Mouse (Mus musculus): ENCODE data around the gene Tas2r117. TPM values are rescaled to one million over a fixed set of nuclear protein-coding genes. Genes with fewer than 3 reads are reported as not detected.

The Tas2r117 gene
- polyA plus RNA-seq (2014; fragmentation: Nextera tagmentation; extraction: Ambion mirVana), result not detected in 2 replicates

GRCm38 (mm10) chr6:132802518-132802917 lies at the start of gene Tas2r117:
Gene Tas2r117 (plus strand): TSS chr6:132802818.
- no peak within 1 kb of the TSS for H3K4me3 ChIP-seq (ENCODE audit: low read depth, low read length)
- DNase-seq (ENCODE audit: low spot score) (no peak), ATAC-seq (no peak)
- WGBS, result 96% methylated on average over 1 of the region's 1 CpGs
- H3K27me3 ChIP-seq (replicated peaks; ENCODE audit: control insufficient read depth, insufficient read depth, low read length), result no peaks in the 10 kb centered on the region
- no peak within 1 kb of the TSS for H3K9ac ChIP-seq (ENCODE audit: low read length)
- no peaks in the 10 kb centered on the region for H3K9me3 ChIP-seq (replicated peaks; ENCODE audit: control insufficient read depth, low read length)
- H3K27ac ChIP-seq (ENCODE audit: low read depth, low read length), result no peak within 1 kb of the TSS
- H3K4me2 ChIP-seq (ENCODE audit: low read length), result no peak within 1 kb of the TSS
- H3K4me1 ChIP-seq (ENCODE audit: control insufficient read depth, insufficient read depth, low read length), result no peaks in the 10 kb centered on the region
- no peaks in the 10 kb centered on the region for H3K36me3 ChIP-seq (ENCODE audit: control insufficient read depth, insufficient read depth, low read length)

GRCm38 (mm10) chr6:132754430-132754829 lies 48.2 kb upstream of the Tas2r117 start, which contains the start of gene Tas2r124:
Gene Tas2r124 (plus strand): TSS chr6:132754730.
- DNase-seq (ENCODE audit: low spot score) (no peak), ATAC-seq (no peak)
- H3K4me2 ChIP-seq (ENCODE audit: low read length), result no peak within 1 kb of the TSS
- no peak within 1 kb of the TSS for H3K9ac ChIP-seq (ENCODE audit: low read length)
- H3K4me3 ChIP-seq (ENCODE audit: low read depth, low read length), result no peak within 1 kb of the TSS
- H3K9me3 ChIP-seq (replicated peaks; ENCODE audit: control insufficient read depth, low read length), result no peaks in the 10 kb centered on the region
- H3K4me1 ChIP-seq (ENCODE audit: control insufficient read depth, insufficient read depth, low read length), result no peaks in the 10 kb centered on the region
- H3K36me3 ChIP-seq (ENCODE audit: control insufficient read depth, insufficient read depth, low read length), result no peaks in the 10 kb centered on the region
- H3K27ac ChIP-seq (ENCODE audit: low read depth, low read length), result no peak within 1 kb of the TSS
- H3K27me3 ChIP-seq (replicated peaks; ENCODE audit: control insufficient read depth, insufficient read depth, low read length), result no peaks in the 10 kb centered on the region
- WGBS, result 84% methylated on average over 1 of the region's 1 CpGs

GRCm38 (mm10) chr6:132761831-132762230 lies 40.8 kb upstream of the Tas2r117 start, which contains the start of gene Tas2r102:
Gene Tas2r102 (plus strand): TSS chr6:132762131.
- H3K27ac ChIP-seq (ENCODE audit: low read depth, low read length), result no peak within 1 kb of the TSS
- H3K27me3 ChIP-seq (replicated peaks; ENCODE audit: control insufficient read depth, insufficient read depth, low read length), result no peaks in the 10 kb centered on the region
- H3K9ac ChIP-seq (ENCODE audit: low read length), result no peak within 1 kb of the TSS
- DNase-seq (ENCODE audit: low spot score), result no peak
- no peaks in the 10 kb centered on the region for H3K4me1 ChIP-seq (ENCODE audit: control insufficient read depth, insufficient read depth, low read length)
- H3K4me3 ChIP-seq (ENCODE audit: low read depth, low read length), result no peak within 1 kb of the TSS
- H3K4me2 ChIP-seq (ENCODE audit: low read length), result no peak within 1 kb of the TSS
- no peaks in the 10 kb centered on the region for H3K36me3 ChIP-seq (ENCODE audit: control insufficient read depth, insufficient read depth, low read length)
- 91% methylated on average over 2 of the region's 2 CpGs for WGBS
- no peaks in the 10 kb centered on the region for H3K9me3 ChIP-seq (replicated peaks; ENCODE audit: control insufficient read depth, low read length)
- no peak for ATAC-seq

- no peak within 1 kb of the TSS for H3K27ac ChIP-seq (ENCODE audit: low read depth, low read length)
- no peak within 1 kb of the TSS for H3K4me2 ChIP-seq (ENCODE audit: low read length)
- no peaks in the 10 kb centered on the region for H3K9me3 ChIP-seq (replicated peaks; ENCODE audit: control insufficient read depth, low read length)
- no peak within 1 kb of the TSS for H3K4me3 ChIP-seq (ENCODE audit: low read depth, low read length)
- DNase-seq (ENCODE audit: low spot score), result no peak
- no peak for ATAC-seq
- H3K9ac ChIP-seq (ENCODE audit: low read length), result no peak within 1 kb of the TSS
- H3K27me3 ChIP-seq (replicated peaks; ENCODE audit: control insufficient read depth, insufficient read depth, low read length), result no peaks in the 10 kb centered on the region
- no peaks in the 10 kb centered on the region for H3K4me1 ChIP-seq (ENCODE audit: control insufficient read depth, insufficient read depth, low read length)
- H3K36me3 ChIP-seq (ENCODE audit: control insufficient read depth, insufficient read depth, low read length), result no peaks in the 10 kb centered on the region
Observed at GRCm38 (mm10) chr6:132778062-132778461, 24.6 kb upstream of the Tas2r117 start, which contains the start of gene Tas2r136. Gene Tas2r136 (minus strand): TSS chr6:132778162.

- H3K27me3 ChIP-seq (replicated peaks; ENCODE audit: control insufficient read depth, insufficient read depth, low read length), result no peaks in the 10 kb centered on the region
- ATAC-seq (no peak), DNase-seq (ENCODE audit: low spot score) (no peak)
- peaks cover 3% of the 10 kb centered on the region; the same call in 1 of the 2 replicates for H3K9me3 ChIP-seq (replicated peaks; ENCODE audit: control insufficient read depth, low read length)
- no peak overlapping the region for H3K4me2 ChIP-seq (ENCODE audit: low read length)
- H3K36me3 ChIP-seq (ENCODE audit: control insufficient read depth, insufficient read depth, low read length), result no peaks in the 10 kb centered on the region
- H3K4me3 ChIP-seq (ENCODE audit: low read depth, low read length), result no peak overlapping the region
- WGBS, result 46% methylated on average over 1 of the region's 1 CpGs
- H3K27ac ChIP-seq (ENCODE audit: low read depth, low read length), result no peak overlapping the region
- no peaks in the 10 kb centered on the region for H3K4me1 ChIP-seq (ENCODE audit: control insufficient read depth, insufficient read depth, low read length)
- no peak overlapping the region for H3K9ac ChIP-seq (ENCODE audit: low read length)
Observed at GRCm38 (mm10) chr6:132795393-132795792, 7.2 kb upstream of the Tas2r117 start.

- H3K9ac ChIP-seq (ENCODE audit: low read length), result no peak within 1 kb of the TSS
- no peak within 1 kb of the TSS for H3K4me3 ChIP-seq (ENCODE audit: low read depth, low read length)
- 89% methylated on average over 1 of the region's 1 CpGs for WGBS
- no peaks in the 10 kb centered on the region for H3K4me1 ChIP-seq (ENCODE audit: control insufficient read depth, insufficient read depth, low read length)
- H3K27ac ChIP-seq (ENCODE audit: low read depth, low read length), result no peak within 1 kb of the TSS
- H3K9me3 ChIP-seq (replicated peaks; ENCODE audit: control insufficient read depth, low read length), result no peaks in the 10 kb centered on the region
- no peak for DNase-seq (ENCODE audit: low spot score)
- no peak within 1 kb of the TSS for H3K4me2 ChIP-seq (ENCODE audit: low read length)
- H3K36me3 ChIP-seq (ENCODE audit: control insufficient read depth, insufficient read depth, low read length), result no peaks in the 10 kb centered on the region
- ATAC-seq, result no peak
- H3K27me3 ChIP-seq (replicated peaks; ENCODE audit: control insufficient read depth, insufficient read depth, low read length), result no peaks in the 10 kb centered on the region
Observed at GRCm38 (mm10) chr6:132846842-132847241, 44.2 kb downstream of the Tas2r117 start, which contains the start of gene Tas2r123. Gene Tas2r123 (plus strand): TSS chr6:132847142.

Other genes with a start within 250 kb of the Tas2r117 start
- not detected in 2 replicates for gene Prh1, start 233.0 kb upstream of the Tas2r117 start, polyA plus RNA-seq (2014; fragmentation: Nextera tagmentation; extraction: Ambion mirVana)
- not detected in 2 replicates for gene Prp2, start 206.9 kb upstream of the Tas2r117 start, polyA plus RNA-seq (2014; fragmentation: Nextera tagmentation; extraction: Ambion mirVana)
- gene A630073D07Rik, start 151.3 kb upstream of the Tas2r117 start, polyA plus RNA-seq (2014; fragmentation: Nextera tagmentation; extraction: Ambion mirVana), result not detected in 2 replicates
- not detected in 2 replicates for gene Tas2r120, start 145.9 kb upstream of the Tas2r117 start, polyA plus RNA-seq (2014; fragmentation: Nextera tagmentation; extraction: Ambion mirVana)
- gene Tas2r121, start 101.8 kb upstream of the Tas2r117 start, polyA plus RNA-seq (2014; fragmentation: Nextera tagmentation; extraction: Ambion mirVana), result not detected in 2 replicates
- gene Tas2r122, start 90.9 kb upstream of the Tas2r117 start, polyA plus RNA-seq (2014; fragmentation: Nextera tagmentation; extraction: Ambion mirVana), result not detected in 2 replicates
- gene Tas2r115, start 64.8 kb upstream of the Tas2r117 start, polyA plus RNA-seq (2014; fragmentation: Nextera tagmentation; extraction: Ambion mirVana), result not detected in 2 replicates
- not detected in 2 replicates for gene Tas2r124, start 48.1 kb upstream of the Tas2r117 start, polyA plus RNA-seq (2014; fragmentation: Nextera tagmentation; extraction: Ambion mirVana)
- not detected in 2 replicates for gene Tas2r102, start 40.7 kb upstream of the Tas2r117 start, polyA plus RNA-seq (2014; fragmentation: Nextera tagmentation; extraction: Ambion mirVana)
- gene Tas2r136, start 24.7 kb upstream of the Tas2r117 start, polyA plus RNA-seq (2014; fragmentation: Nextera tagmentation; extraction: Ambion mirVana), result not detected in 2 replicates
- not detected in 2 replicates for gene Tas2r123, start 44.3 kb downstream of the Tas2r117 start, polyA plus RNA-seq (2014; fragmentation: Nextera tagmentation; extraction: Ambion mirVana)
- gene Tas2r116, start 52.6 kb downstream of the Tas2r117 start, polyA plus RNA-seq (2014; fragmentation: Nextera tagmentation; extraction: Ambion mirVana), result not detected in 2 replicates
- not detected in 2 replicates for gene Tas2r110, start 65.2 kb downstream of the Tas2r117 start, polyA plus RNA-seq (2014; fragmentation: Nextera tagmentation; extraction: Ambion mirVana)
- not detected in 2 replicates for gene Tas2r113, start 90.2 kb downstream of the Tas2r117 start, polyA plus RNA-seq (2014; fragmentation: Nextera tagmentation; extraction: Ambion mirVana)
- not detected in 2 replicates for gene Tas2r125, start 106.8 kb downstream of the Tas2r117 start, polyA plus RNA-seq (2014; fragmentation: Nextera tagmentation; extraction: Ambion mirVana)
- not detected in 2 replicates for gene Tas2r129, start 148.3 kb downstream of the Tas2r117 start, polyA plus RNA-seq (2014; fragmentation: Nextera tagmentation; extraction: Ambion mirVana)
- not detected in 2 replicates for gene Tas2r131, start 155.1 kb downstream of the Tas2r117 start, polyA plus RNA-seq (2014; fragmentation: Nextera tagmentation; extraction: Ambion mirVana)
- gene Tas2r109, start 178.1 kb downstream of the Tas2r117 start, polyA plus RNA-seq (2014; fragmentation: Nextera tagmentation; extraction: Ambion mirVana), result not detected in 2 replicates
- gene Tas2r103, start 234.3 kb downstream of the Tas2r117 start, polyA plus RNA-seq (2014; fragmentation: Nextera tagmentation; extraction: Ambion mirVana), result not detected in 2 replicates

Data from forebrain, embryonic 14.5 days (tissue).